Mouse (Mus musculus): Measurements from ENCODE around the gene Phf11c.
"Not testable (repeated sequence)": the region's sequence is repeated elsewhere in the genome, so short reads cannot be mapped to it uniquely, and the experiment has no call there.

The Phf11c gene

DNA sequence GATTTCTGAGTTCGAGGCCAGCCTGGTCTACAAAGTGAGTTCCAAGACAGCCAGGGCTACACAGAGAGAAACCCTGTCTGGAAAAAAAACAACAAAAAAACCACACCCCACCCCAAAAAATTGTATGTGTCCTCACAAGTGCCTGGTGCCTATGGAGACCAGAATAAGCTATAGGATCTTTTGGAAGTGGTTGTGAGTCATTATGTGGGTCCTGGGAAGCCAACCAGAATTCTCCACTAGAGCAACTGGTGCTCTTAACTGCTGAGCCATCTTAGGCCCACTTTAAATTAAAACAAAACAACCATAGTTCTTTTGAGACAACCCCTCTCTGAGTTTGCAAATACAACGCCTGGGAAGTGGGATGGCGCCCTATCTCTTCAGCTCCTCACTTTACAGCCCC is at the start of gene Phf11c:
Gene Phf11c (minus strand): TSS at position 101 of the 400 bp plus-strand sequence.
- no peak for DNase-seq (ENCODE audit: low read depth in 1 of 2, low spot score in 2 of 2)

DNA sequence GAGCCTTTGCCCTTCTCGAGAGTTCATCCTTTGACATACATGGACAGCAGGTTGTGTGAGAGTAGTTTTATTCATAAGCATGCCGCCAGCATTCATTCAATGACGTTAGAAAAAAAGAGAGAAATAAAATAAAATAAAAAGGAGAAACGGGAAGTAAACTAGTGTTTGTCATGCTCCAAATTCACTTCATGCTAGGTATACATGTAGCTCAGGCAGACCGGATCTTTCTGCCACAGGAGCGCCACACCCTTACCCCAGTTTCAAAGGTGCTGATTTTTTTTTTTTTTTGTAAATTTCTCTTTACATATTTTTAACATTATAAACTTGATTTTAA is 46.3 kb upstream of the Phf11c start:
- DNase-seq (ENCODE audit: low read depth in 1 of 2, low spot score in 2 of 2): no peak

DNA sequence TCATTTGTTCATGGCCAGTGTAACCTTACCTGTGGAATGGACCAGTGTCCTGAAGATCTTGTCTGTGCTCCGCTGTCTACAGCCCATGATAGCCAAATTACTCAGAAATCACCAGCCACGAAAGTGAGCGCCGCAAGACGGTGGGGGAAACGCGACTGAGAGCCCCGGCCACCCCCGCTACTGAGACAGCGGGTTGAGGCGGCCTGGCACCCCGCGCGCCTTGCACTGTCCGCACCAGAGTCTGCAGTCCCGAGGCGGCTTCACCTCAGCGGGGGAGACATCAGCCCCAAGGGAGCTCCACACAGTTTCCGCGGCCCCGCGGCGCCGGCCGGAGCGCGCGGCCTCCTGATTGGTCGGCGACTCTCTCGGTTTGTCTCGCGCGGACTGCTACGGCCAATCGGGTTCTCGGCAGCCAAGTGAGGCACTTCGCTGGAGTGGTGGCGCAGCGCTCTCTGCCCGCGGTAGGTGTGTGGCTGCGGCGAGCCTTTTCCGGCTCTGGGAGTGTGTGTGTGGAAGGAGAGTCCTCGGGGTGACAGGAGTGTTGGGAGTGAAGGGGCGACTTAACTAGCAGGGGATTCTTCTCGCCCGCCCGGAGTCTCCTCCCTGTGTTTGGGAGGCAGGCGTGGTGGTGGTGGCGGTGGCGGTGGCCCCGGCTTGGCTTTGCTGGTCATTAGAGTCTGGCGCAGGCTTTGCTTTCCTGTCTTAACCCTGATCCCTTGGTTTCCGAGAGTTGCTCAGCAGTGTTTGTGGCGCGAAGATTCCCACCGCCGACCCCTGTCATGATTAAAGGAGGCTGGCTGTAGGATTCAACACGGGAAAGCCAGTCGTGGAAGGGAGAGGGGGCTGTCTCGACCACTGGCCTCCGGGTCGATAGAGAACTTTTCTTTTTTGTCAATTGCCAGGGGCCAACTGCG is 45.6 kb upstream of the Phf11c start, which contains the start of the genes Setdb2 and Cab39l:
Gene Setdb2 (minus strand): TSS at position 327 of the 914 bp plus-strand sequence.
Gene Cab39l (plus strand): TSS at position 415 of the 914 bp plus-strand sequence.
- peak; percentile 83 to 89 for DNase-seq (ENCODE audit: low read depth in 1 of 2, low spot score in 2 of 2)

DNA sequence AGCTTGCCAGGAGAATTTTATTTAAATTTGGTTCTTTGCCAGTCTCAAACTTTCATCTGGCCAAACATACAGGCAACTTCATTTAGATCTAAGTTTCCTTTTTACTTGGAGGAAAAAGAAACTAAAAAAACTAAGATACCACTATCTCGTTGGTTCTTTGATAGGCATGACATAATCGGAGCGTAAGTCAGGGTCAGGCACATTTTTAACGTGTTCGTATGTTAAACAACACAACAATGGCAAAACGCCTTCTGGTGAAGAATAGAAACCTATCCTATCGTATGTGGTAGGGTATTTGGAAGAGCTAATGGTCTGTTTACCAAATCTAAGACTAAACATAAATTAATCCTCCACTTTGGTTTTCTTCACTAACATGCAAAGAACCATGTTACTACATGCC is 44.9 kb upstream of the Phf11c start:
- DNase-seq (ENCODE audit: low read depth in 1 of 2, low spot score in 2 of 2): no peak

DNA sequence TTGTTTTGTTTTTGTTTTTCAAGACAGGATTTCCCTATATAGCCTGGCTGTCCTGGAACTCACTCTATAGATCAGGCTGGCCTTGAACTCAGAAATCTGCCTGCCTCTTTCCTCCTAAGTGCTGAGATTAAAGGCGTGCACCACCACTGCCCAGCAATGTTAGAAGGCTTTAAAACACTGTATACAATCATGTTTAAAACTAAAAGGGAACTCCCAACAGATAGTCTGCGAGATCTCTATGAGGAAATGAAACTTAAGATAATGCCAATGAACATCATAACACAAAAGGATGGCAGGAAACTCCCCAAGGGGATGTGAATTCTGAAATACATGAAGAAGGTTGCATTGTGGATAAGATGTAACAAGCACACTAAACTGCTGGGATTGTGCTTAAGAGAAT is 43.3 kb upstream of the Phf11c start:
- peak in 1 of 2 experiments; percentile 32 for DNase-seq (ENCODE audit: low read depth in 1 of 2, low spot score in 2 of 2)

DNA sequence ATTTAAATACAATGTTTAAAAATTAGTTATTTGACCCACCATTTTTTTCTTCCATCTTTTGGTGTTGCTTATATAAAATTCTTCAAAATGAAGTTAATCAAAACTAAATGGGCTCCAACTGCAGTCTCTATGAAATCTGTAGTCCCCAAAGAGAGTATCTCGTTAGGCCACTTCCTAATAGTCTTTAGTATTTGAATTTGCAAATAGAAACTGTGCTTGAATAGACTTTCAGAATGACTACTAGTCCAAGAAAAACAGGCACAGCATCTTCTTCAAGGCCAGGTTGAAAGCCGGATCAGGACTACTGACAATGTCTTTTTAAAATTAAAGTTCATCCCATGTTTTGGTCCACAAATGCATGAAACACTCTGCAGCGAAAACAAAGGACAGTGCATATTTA is 42.2 kb upstream of the Phf11c start:
- DNase-seq (ENCODE audit: low read depth in 1 of 2, low spot score in 2 of 2): no peak

DNA sequence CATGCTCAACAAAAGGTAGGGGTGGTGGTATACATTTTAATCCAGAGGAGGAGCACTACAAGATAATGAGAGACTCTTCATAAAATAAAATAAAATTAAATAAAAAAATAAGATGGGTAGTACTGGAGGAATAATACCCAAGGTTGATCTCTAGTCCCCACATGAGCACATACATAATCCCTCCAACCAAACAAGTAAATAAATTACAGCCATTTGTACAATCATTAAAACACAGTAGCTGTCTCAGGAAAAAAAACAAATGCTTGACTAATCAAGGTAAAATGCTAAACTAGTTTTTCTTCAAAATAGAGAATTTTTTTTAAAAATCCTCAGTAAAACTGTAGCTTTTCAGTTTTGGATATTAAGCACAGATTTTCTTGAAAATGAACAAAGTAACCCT is 40.0 kb upstream of the Phf11c start:
- no peak for DNase-seq (ENCODE audit: low read depth in 1 of 2, low spot score in 2 of 2)

DNA sequence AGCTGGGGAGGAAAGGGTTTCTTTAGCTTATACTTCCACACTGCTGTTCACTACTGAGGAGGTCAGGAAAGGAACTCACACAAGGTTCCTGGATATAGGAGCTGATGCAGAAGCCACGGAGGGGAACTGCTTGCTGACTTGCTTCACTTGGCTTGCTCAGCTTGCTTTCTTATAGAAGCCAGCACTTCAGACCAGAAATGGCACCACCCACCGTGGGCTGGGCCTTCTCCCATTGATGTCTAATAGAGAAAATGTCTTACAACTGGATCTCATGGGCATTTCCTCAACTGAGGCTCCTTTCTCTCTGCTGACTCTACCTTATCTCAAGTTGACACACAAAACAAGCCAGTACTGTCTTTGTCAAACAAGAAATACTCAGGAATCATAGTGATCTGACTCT is 38.7 kb upstream of the Phf11c start:
- DNase-seq (ENCODE audit: low read depth in 1 of 2, low spot score in 2 of 2): no peak

DNA sequence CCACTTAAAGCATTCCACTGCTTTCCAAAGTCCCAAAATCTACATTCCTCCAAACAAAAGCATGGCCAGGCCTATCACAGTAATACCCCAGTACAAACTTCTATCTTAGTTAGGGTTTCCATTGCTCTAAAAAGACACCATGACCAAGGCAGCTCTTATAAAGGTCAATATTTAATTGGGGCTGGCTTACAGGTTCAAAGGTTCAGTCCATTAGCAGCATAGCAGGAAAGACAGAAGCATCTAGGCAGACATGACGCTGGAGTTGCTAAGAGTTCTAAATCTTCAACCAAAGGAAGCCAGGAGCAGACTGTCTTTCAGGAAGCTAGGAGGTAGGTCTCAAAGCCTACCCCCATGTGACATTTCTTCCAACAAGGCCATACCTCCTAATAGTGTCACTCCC is 35.4 kb upstream of the Phf11c start:
- DNase-seq (ENCODE audit: low read depth in 1 of 2, low spot score in 2 of 2): no peak

DNA sequence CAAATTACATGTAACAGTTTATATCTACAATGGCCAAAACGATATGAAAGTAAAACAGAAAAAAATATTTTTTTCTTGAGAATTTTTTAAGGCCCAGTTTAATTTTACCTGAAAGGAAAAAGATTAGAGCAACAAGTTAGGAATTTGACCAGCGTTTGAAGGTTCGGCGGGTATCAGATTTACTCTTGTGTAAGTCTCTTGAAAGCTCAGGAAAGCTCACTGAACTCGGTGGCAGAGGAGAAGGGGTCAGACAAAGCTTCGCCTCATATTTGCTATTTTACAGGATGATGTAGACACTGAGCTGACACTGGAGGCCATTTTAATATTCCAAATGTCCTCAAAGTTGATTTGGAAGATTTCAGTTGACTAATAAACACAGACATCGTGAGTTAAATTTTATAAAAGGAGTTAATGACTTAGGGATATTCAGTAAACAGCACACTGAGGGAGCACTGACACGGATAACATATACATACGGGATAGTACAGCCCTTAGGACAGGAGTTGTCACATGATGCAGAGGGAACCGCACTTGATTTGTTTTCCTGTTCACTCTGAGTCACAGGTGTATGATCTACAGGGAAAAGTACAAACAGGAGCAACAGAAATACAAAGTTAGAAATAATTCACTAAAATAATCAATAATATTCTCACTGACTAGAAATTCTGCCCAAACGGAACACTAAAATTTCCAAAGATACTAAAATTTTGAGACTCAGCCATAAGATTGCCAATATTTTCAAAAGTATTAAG is 27.9 kb upstream of the Phf11c start:
- DNase-seq (ENCODE audit: low read depth in 1 of 2, low spot score in 2 of 2): no peak

DNA sequence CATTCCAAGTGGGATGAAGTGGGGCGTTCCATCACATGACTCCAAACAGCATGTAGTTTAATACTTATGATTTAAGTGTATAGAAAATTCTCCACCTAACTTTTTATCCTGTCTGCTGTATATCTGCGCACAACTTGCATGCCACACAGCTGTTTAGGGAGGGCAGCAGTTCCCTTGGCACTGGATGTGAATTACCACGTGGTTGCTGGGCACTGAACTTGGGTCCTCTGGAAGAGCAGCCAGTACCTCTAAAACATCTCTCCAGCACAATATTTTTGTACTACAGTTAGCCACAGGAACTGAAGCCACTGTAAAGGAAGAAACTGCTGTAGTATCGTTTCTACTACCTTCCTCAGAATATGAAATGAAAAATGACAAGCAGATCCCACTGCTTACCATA is 23.0 kb upstream of the Phf11c start:
- no peak for DNase-seq (ENCODE audit: low read depth in 1 of 2, low spot score in 2 of 2)

DNA sequence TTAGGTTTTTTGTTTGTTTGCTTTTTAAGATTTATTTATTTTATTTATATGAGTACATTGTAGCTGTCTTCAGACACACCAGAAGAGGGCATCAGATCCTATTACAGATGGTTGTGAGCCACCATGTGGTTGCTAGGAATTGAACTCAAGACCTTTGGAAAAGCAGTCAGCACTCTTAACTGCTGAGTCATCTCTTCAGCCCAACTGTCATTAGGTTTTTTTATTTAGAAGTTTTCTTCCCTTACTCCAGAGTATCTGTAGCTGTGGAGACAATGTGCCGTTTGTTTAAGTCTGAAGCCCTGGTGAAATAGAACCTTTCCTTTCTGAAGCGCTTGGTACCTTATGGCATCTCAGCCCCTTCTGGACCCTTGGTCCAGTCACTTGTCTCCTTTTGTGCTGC is 19.8 kb upstream of the Phf11c start:
- DNase-seq (ENCODE audit: low read depth in 1 of 2, low spot score in 2 of 2): not testable (repeated sequence)

DNA sequence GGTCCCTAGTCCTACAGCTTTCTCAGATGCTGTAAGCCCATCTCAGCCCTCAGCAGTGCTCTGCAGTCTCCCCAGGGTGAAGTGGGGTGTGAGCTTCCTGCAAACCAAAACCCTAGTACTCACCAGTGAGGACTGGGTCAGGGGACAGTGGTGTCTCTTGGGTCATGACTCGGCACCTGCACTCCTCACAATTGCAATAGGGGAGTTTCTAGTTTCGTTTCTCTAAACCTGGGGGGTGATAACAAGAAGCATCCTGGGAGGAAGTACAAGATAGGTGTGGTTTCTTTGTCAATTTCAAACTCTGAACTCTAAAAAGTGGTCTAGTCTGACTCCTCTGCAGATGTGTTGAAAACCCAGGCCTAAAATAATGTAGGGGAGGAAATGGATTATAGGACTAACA is 1.8 kb upstream of the Phf11c start:
- DNase-seq (ENCODE audit: low read depth in 1 of 2, low spot score in 2 of 2): peak; percentile 3 to 6

DNA sequence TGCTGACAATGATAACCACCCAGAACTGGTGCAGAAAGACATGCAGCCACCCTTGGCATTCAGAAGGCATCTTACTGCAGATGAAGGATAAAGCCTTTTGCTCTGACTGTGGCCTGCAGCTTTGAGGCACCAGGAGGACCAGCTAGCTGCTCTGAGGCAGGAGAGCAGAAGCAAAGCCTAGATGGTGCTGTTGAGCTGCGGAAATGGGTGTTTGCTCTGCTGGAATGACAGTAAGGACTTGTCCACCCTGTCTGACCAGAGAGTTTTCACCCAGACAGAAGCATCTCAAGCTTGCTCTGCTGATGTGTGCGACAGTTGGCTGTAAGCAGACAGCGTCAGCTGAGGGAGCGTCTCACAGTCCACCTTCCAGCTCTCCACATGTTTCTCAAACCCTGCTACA is 5.0 kb downstream of the Phf11c start:
- not testable (repeated sequence) for DNase-seq (ENCODE audit: low read depth in 1 of 2, low spot score in 2 of 2)

DNA sequence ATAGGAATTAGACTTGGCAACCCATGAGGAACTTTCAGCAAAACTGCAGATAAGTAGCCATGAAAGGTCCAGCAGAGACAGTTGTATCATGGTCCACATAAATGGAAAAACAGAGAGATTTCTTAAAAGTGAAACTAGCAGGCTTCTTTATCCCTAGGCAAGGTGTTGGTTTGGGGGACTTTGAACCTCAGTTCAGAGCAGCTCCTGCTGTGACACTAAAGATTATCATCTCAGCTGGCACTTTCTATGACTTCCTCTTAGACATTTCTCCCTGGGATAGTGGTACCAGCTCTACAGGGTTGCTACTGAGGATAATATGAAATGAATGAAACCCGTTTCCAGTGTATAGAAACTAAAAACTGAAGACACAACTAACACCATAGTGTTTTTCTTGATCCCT is 5.6 kb downstream of the Phf11c start:
- DNase-seq (ENCODE audit: low read depth in 1 of 2, low spot score in 2 of 2): no peak

DNA sequence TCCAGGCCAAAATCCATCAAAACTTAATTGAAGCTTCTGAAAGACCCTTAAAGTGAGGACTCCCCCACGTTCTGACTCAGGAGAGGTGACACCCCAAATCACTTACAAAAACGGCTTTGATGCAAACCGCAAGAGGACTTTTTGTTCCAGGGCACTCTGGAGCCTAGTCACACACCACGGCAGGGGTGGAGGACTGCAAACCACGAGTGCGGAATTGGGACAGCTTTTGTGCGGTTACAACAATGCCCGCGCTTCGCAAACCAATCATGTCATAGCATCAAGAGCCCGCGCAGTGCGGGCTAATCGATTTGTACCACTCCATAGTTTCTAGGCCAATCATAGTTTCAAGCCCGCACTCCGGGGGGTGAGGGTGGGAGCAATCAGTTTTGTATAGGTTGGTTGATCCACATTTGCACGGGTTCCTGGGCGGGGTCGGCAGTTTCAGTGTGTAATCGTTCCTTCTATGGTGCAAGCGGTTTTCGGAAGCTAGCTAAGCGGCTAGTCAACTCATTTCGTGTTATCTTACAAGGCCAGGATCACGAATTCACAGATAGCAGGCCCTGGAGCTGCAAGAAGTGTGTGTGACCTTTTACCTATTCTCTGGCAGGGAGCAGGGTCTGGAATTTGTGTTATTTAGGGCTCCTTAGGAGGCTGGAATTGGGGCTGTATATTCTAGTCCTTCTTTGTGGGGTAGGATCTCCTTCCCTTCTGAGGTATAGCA is 24.7 kb downstream of the Phf11c start:
- no peak for DNase-seq (ENCODE audit: low read depth in 1 of 2, low spot score in 2 of 2)

DNA sequence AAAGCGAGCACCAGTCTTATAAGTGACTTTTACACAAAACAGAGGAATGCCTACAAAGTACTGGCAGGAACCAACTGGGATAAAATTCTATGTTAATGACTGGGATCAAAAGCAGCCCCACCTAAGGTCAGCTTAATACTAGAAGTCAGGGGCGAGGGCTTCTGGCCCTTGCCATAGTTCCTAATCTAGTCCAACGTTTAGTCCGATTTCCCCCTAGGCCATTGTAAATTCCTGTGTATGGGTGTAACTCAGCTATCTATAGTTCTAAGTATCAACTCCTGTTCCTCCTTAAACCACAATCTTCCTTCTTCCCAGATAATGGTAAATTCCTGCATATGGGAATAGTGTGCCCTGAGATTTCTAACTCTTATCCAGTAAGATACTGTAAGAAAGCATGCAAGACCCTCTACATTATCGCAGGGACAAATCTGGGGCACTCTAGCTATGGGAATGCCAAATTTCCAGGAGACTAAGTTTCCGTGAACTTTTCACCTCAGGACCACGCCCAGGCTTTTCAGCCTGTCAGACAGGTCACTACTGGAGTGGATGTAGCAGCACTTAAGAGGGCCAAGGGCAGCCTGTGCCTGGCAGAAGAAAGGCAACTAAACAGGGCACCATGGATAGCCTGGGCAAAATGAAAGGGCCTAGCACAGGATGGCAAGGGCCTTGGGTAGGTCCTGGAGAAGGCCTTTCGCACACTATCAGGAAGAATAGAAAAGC is 28.6 kb downstream of the Phf11c start:
- no peak for DNase-seq (ENCODE audit: low read depth in 1 of 2, low spot score in 2 of 2)

DNA sequence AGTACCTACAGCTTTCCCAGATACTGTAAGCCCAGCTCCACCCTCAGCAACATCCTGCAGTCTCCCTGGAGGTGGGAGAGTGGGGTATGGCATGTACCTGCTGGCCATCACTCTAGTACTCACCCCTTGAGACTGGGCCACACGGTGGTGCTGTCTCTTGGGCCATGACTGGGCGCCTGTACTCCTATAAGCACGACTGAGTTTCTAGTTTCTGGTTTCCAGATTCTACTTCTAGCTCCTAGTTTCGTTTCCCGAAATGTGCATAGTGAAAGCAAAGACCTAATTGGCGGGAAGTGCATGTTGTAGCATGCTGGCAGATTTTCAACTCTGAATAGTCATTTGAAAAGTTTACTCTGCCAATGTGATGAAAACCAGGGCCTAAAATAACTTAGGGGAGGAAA is 29.9 kb downstream of the Phf11c start, which contains the start of gene Phf11d:
Gene Phf11d (minus strand): TSS at position 227 of the 401 bp plus-strand sequence.
- DNase-seq (ENCODE audit: low read depth in 1 of 2, low spot score in 2 of 2): peak; percentile 26 to 38

DNA sequence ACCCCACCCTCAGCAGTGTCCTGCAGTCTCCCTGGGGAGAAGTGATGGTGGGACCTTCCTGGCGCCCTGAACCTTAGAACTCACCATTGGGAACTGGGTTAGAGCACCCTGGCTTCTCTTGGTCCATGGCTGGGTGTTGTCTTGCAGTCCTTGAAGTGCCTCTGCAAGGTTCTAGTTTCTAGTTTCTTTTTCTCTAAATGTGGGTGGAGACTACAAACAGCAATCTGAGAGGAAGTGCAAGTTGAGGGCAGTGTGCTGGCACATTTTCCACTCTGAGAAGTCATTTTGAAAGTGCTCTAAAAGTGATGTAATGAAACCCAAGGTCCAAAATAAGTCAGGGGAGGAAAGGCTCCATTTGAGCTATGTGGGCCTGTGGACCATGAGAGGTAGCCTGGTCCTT is 54.0 kb downstream of the Phf11c start, which contains the start of gene Phf11b:
Gene Phf11b (minus strand): TSS at position 163 of the 400 bp plus-strand sequence.
- peak; percentile 3 to 28 for DNase-seq (ENCODE audit: low read depth in 1 of 2, low spot score in 2 of 2)

DNA sequence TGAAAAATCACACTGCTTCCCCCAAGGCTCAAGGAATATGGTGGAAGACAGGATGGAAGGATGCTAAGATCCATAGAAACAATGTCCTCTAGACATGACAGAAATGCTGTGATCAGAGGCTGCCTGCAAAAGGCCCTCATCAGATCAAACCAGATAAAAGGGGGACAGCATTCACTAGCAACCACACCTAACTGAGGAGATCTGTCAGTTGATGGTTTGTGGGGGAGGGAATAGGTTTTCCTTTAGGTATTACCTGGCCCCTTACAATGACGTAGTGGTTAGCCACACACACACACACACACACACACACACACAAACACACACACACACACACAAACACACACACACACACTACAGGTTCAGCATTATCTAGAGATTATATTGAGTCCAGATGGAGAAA is 55.6 kb downstream of the Phf11c start:
- DNase-seq (ENCODE audit: low read depth in 1 of 2, low spot score in 2 of 2): no peak

DNA sequence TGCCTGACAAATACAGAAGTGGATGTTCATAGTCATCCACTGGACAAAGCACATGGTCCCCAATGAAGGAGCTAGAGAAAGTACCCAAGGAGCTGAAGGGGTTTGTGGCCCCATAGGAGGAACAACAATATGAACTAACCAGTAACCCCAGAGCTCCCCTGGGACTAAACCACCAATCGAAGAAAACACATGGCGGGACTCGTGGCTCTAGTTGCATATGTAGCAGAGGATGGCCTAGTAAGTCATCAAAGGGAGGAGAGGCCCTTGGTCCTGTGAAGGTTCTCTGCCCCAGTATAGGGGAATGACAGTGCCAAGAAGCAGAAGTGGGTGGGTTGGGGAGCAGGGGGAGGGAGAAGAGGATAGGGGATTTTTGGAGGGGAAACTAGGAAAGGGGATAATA is 59.1 kb downstream of the Phf11c start:
- not testable (repeated sequence) for DNase-seq (ENCODE audit: low read depth in 1 of 2, low spot score in 2 of 2)

Measured in monocyte, adult 2 months (primary cell).